Mouse (Mus musculus) c-Kit-negative CD71-positive TER-119-positive erythroid progenitor cells, embryonic 14.5 days (primary cell): ENCODE measurements around the gene Gpt2.
A peak's percentile ranks its signal among the peaks of the same experiment; 100 is the strongest.

Source experiments
- DNase-seq: peaks from one replicate; pipeline ENCODE4 v3.0.0-alpha.2; 2013; ENCODE audit warnings: low read depth, low spot score

Gpt2 gene

DNA sequence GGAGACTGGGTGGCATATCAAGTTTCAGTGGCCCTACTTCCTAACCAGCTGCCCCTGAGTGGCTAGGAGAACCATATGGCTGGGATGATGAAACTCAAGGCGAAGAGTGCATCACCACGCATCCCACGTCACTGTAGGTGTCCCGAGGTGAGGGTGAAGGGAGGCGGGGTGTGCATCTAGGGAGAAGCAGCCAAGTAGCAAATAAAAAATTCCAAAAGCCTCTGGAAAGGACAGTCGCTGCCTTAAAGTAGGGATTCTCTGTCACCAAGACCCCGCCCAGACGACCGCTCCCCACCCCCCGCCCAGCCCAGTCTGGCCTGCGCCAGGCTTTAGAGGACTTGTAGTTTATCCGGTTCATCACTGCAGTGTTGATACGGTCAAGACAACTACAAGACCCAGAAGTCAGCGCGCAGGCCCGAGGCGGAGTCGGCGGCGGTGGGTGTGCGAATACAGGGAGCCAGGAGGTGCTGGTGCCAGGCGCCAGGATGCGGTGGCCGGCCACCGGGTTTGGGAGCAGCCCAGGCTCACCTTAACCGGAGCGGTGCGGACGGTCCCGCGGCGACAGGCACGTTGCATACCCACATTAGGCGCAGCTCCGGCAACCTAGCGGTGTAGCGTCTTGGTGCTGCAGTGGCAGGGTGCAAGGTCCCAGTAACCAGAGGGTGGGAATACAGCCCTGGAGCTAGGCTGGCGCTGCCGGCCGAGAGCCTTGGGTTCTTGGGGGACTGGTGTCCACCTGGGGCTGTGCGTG lies at the start of gene Gpt2:
Gene Gpt2 (plus strand): TSS at position 452 of the 751 bp plus-strand sequence.
- peak; percentile 11 for DNase-seq

- no peak for DNase-seq
Measured at GRCm38 (mm10) chr8:85444092-85444491, 48.3 kb upstream of the Gpt2 start.

GRCm38 (mm10) chr8:85445936-85446685 lies 46.3 kb upstream of the Gpt2 start:
- no peak for DNase-seq

DNA sequence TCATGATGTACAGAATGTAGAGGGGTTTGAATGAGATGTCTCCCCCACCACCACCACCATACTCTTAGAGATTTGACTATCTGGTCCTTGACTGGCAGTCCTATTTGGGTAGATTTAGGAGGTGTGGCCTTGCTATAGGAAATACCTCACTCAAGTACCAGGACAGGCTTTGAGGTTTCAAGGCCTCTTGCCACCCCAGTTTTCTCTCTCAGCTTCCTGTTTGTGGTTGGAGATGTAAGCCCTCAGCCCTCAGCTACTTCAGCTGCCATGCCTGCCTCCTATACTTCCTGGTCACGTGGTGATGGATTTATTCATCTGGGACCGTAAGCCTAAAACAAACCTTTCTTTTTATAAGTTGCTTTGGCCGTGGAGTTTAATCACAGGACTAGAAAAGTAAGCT lies 42.0 kb upstream of the Gpt2 start:
- DNase-seq = no peak

DNA sequence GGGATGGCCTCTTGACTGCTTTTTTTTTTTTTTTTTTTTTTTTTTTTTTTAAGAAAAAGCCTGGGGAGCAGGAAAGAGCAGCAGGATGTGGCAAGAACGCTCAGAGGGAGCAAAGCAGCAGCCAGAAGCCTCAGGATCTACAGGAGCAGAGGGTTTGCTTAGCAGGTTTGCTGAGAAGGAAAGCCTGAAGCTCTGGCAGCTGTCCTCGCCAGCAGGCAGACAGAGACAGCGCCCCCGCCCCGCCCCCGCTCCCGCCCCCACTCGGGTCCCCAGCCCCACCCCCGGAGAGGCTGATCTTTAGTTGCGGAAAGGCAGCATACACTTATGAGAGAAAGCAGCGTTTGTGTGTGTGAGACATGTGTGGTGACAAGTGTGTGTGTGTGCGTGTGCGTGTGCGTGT lies 40.0 kb upstream of the Gpt2 start:
- DNase-seq = no peak

DNA sequence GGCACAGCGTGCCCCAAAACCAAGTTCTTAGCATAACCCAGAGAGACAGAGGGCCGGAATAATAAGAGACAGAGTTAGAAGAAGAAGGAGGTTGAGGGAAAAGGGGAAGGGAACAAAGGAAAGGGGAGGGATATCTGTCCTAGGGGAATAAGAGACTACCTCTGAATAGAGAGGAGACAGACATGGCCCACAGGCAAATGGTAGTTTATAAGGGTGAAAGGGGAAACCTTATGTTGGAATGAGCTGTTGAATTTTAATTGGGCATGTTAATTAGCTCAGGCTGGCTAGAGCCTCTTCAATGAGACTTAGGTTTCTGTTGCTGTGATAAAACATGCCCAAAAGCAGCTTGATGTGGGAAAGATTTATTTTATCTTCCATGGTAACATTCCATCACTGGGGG lies 39.1 kb upstream of the Gpt2 start:
- DNase-seq = no peak

DNA sequence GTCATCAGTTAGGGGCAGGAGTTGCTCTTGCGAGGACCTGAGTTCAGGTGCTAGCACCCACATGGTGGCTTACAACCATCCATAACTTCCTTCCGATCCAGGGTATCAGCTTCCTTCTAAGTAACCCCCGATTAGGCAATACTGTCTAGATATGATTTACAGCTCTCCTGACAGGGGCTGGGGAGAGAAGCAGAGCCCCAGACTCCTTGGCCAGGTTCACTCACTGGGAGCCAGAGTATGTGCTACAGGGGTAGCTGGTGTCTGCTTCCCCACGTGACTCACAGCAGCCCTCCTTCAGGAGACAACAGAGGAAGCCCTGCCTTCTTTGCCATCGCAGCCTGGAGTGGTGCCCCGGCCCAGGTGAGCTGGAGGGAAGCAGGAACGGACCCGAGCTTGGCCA lies 37.6 kb upstream of the Gpt2 start:
- no peak for DNase-seq

DNA sequence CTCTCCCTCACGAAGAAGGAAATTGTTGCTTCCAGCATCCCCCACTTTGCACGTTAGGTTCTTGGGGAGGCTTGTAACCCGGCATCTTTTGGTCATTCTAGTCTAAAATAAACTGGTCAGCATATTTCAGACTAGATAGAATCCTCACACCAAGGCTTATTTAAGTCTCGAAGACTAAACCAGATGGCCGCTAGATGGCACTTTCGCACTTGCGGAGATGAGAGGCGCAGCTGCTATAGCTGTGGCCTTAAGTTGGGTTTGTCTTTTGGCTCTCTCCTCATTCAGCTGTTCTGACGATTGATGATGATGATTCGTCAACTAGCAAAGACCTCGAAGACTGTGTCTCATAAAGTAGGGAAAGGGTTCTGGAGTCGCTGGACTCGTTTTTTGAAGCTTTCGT lies 35.8 kb upstream of the Gpt2 start:
- peak; percentile 33 for DNase-seq

DNA sequence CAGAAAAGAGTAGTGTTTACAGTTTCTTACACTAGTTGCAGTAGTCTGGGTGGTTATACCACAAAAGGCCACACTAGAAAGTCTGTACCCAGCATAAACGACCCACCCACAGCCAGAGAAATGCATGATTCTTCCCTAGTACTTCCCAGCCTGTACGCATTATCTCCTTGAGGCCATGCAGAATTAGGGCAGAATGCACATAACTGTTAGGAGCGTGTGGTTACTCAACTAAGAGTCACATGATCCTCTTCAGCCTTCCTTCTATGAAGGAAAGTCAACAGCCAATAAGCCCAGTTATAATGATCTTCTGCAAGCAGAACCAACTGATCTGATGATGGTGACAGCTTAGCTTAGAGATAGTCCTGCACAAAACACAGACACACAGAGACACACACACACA lies 32.8 kb upstream of the Gpt2 start:
- DNase-seq = no peak

GRCm38 (mm10) chr8:85460804-85461203 lies 31.6 kb upstream of the Gpt2 start:
- no peak for DNase-seq

- DNase-seq = peak; percentile 1
Measured at GRCm38 (mm10) chr8:85461377-85461776, 31.0 kb upstream of the Gpt2 start.

GRCm38 (mm10) chr8:85462441-85462840 lies 29.9 kb upstream of the Gpt2 start:
- no peak for DNase-seq

DNA sequence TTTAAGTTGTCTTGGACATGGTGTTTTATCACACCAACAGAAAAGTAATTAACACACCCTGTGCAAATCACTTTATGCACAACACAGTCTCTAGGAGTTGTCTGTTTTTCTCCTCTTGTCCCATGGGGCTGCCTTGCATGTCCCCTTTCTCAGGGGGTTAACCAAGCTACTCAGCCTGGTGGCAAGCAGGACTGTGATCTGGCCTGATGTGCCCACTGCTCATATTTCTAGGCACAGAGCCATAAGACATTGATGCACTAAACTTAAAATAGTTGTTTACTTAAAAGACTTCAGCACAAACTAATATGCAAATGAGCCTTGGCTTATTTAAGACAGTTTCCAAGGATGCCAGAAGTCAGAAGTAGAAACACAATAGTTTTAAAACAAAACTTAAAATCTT lies 28.1 kb upstream of the Gpt2 start:
- DNase-seq = no peak

GRCm38 (mm10) chr8:85466056-85466455 lies 26.3 kb upstream of the Gpt2 start:
- DNase-seq = no peak

DNA sequence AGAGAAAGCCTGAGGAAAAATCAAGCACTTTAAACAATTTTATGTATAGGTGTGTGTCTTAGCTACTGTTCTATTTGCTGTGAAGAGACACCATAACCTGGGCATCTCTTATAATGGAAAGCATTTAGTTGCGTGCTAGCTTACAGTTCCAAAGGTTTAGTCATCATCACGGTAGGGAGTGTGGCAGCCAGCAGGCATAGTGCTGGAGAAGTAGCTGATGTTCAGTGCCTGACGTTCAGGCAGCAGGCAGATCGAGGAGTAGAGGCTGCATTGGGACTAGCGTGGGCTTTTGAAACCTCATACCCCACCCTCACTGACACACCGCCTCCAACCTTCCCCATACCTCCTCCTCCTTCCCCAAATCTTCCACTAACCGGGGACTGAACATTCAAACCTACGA lies 21.6 kb upstream of the Gpt2 start:
- DNase-seq = no peak

DNA sequence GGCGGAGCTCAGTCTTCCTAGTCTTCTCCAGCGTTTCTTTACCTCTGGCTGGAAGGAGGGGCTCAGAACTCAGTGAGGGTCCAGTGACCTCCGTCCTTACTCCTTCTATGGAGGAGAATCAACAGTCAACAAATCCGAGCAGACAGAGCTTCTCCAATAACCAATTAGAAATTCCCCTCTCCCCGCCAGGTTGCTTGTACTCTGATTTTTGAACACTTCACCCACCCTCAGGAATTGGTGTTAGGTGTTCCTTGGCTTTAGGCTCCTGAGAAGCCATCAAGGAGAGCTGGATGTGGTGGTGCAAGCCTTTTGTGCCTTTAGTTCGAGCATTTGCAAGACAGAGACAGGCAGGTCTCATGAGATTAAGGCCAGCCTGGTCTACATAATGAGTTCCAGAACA lies 19.6 kb upstream of the Gpt2 start:
- DNase-seq = no peak

- DNase-seq = no peak
Measured at GRCm38 (mm10) chr8:85473246-85473645, 19.1 kb upstream of the Gpt2 start.

DNA sequence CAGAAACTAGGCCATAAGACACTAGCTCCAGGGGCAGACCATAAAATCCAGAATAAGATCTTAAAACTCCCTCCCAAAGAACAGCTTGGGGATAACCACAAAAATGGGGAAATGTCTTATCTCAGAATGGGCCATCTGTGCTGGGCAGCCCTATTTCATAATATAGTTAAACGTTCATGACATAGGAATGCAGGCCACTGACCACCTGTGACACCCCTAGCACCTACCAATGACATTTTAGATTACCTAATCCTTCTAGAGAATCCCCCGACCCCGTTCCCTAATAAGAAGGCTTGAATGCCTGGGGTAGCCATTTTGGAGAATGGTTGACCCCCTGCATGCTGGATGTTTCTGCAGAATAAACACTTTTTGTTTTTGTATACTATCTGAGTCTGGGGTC lies 17.5 kb upstream of the Gpt2 start:
- DNase-seq = no peak

DNA sequence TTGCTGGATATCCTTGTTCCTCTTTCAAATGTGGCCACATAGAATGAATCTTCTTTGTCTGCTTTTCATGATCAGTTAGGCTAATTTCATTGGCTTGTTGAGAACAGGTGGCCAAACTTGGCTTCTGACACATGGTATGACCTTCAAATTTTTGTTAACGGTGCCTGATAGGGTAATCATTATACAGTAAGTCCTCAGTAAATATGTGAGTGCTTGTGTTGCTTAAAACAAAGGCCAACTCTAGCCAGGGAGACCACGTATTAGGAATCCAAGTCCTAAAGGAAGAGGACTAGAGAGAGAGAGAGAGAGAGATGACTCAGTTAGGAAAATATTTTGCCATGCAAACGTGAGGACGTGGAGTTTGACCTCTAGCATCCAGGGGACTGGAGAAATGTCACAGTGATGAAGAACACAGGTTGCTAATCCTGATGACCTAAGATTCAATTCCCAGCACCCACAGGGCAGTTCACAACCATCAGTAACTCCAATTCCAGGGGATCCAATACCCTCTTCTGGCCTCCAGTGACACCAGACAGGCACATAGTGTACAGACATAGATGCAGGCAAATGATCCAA lies 15.3 kb upstream of the Gpt2 start:
- no peak for DNase-seq

DNA sequence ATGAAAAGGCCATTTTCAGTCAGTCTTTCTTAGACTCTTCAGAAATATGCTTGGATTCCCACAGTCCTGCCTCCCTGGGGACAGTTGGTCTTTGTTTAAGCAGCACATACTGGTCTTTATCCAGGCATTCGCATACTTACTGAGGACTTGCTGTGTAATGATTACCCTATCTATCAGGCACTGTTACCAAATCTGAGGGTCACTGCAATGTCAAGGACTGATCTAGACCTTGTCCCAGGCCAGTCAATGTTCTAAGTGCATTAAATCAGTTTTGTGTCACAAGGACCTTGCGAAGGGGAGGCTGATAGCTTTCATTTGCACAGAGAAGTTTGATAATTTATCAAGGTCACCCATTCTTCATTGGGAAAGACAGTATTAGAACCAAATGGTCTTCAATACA lies 14.0 kb upstream of the Gpt2 start:
- no peak for DNase-seq

GRCm38 (mm10) chr8:85479710-85480109 lies 12.7 kb upstream of the Gpt2 start:
- no peak for DNase-seq

- no peak for DNase-seq
Measured at GRCm38 (mm10) chr8:85481900-85482299, 10.5 kb upstream of the Gpt2 start.

GRCm38 (mm10) chr8:85482427-85482826 lies 9.9 kb upstream of the Gpt2 start:
- no peak for DNase-seq
